Mouse (Mus musculus) cerebellum, adult 2 months (tissue): ENCODE data around the gene Hdac4.

Experiments used
- CTCF ChIP-seq: fragments of 200-500 bp; IDR thresholded peaks from 2 replicates; pipeline ENCODE4 v1.5.1; 2011; ENCODE audit warnings: low read depth, mild to moderate bottlenecking, control low read depth, low read length, moderate library complexity, borderline replicate concordance; ENCODE audit not compliant: insufficient read depth
- POLR2A ChIP-seq: fragments of 200-500 bp; IDR thresholded peaks from 2 replicates; pipeline ENCODE4 v1.6.1; 2011; ENCODE audit warnings: low read length, control low read depth, borderline replicate concordance; ENCODE audit not compliant: insufficient read depth

- TF ChIP-seq POLR2A (no peak), CTCF (no peak)
These were observed 67.7 kb downstream of the Hdac4 start for GRCm38 (mm10) chr1:92127785-92128184.
